Mouse (Mus musculus) cerebellum, postnatal 4 days (tissue): ENCODE measurements around the gene Epha1.

ENCODE experiments used
- DNase-seq, 2 experiments: peaks; one replicate each; pipeline ENCODE4 v3.0.0; 2022; ENCODE audit warnings: low spot score in 2 of 2, mixed read lengths in 1 of 2

Gene Epha1

GRCm38 (mm10) chr6:42373669-42374430, 782 bp upstream of the Epha1 start:
- DNase-seq = no peak

- DNase-seq = no peak
Measured at GRCm38 (mm10) chr6:42372421-42372815, 650 bp downstream of the Epha1 start.

- DNase-seq = no peak
Measured at GRCm38 (mm10) chr6:42372001-42372400, 1.1 kb downstream of the Epha1 start.

- no peak for DNase-seq
Measured at GRCm38 (mm10) chr6:42370630-42371363, 2.3 kb downstream of the Epha1 start.

- DNase-seq = no peak
Measured at GRCm38 (mm10) chr6:42369870-42370269, 3.2 kb downstream of the Epha1 start.

GRCm38 (mm10) chr6:42365215-42365614, 7.9 kb downstream of the Epha1 start:
- no peak for DNase-seq

- no peak for DNase-seq
Measured at GRCm38 (mm10) chr6:42364607-42365006, 8.5 kb downstream of the Epha1 start.

GRCm38 (mm10) chr6:42364066-42364465, 9.0 kb downstream of the Epha1 start:
- DNase-seq = no peak

GRCm38 (mm10) chr6:42362974-42363373, 10.1 kb downstream of the Epha1 start:
- DNase-seq = no peak

GRCm38 (mm10) chr6:42362497-42362896, 10.6 kb downstream of the Epha1 start:
- DNase-seq = no peak

- no peak for DNase-seq
Measured at GRCm38 (mm10) chr6:42362074-42362473, 11.0 kb downstream of the Epha1 start.

- DNase-seq = no peak
Measured at GRCm38 (mm10) chr6:42361041-42361895, 11.8 kb downstream of the Epha1 start.

GRCm38 (mm10) chr6:42360231-42360840, 12.7 kb downstream of the Epha1 start:
- DNase-seq = no peak

- DNase-seq = no peak
Measured at GRCm38 (mm10) chr6:42359364-42360147, 13.5 kb downstream of the Epha1 start.

- DNase-seq = no peak
Measured at GRCm38 (mm10) chr6:42358901-42359300, 14.2 kb downstream of the Epha1 start.

GRCm38 (mm10) chr6:42357901-42358300, 15.2 kb downstream of the Epha1 start:
- no peak for DNase-seq

GRCm38 (mm10) chr6:42356913-42357312, 16.2 kb downstream of the Epha1 start:
- DNase-seq = no peak

- no peak for DNase-seq
Measured at GRCm38 (mm10) chr6:42355794-42356600, 17.1 kb downstream of the Epha1 start.

GRCm38 (mm10) chr6:42355366-42355765, 17.7 kb downstream of the Epha1 start:
- no peak for DNase-seq
